Mouse (Mus musculus) liver, adult 2 months (tissue): Measurements from ENCODE around the gene Dnal1.

Experiments used
- CTCF ChIP-seq: fragments of 200-500 bp; IDR thresholded peaks from 2 replicates; pipeline ENCODE4 v1.5.1; 2011; ENCODE audit warnings: low read depth, low read length, control low read depth
- POLR2A ChIP-seq: fragments of 200-500 bp; IDR thresholded peaks from 2 replicates; pipeline ENCODE4 v1.6.1; 2011; ENCODE audit warnings: low read length, control low read depth; ENCODE audit not compliant: insufficient read depth; ENCODE audit errors: extremely low read depth

DNA sequence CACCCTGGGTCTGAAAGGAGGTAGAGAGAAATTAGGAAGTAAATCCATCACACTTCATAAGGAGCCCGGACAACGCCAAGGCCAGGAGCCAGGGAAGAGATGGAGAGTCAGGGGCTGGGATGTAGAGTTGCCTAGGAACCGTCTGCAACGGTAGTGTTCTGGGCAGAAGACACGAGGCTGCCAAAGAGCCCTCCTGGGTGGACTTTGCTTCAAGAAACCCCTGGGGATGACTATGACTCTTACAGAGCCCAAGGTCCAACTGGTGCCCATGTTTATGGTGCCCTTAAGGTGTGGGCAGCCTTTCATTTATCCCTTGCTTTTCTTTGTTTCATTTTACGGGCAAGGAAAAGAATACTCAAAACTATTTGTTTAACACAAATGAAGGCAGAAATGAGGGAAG is 67.8 kb downstream of the Dnal1 start:
- TF ChIP-seq POLR2A: no peak
- no peak for TF ChIP-seq CTCF
